Comparison of ENCODE assay signal across 32 mouse cellular contexts in genomic region chr5:18000185-18000584, GRCm38 (mm10). TPM values are rescaled to one million over a fixed set of nuclear protein-coding genes. Genes with fewer than 3 reads are reported as not detected.
A peak's percentile ranks its signal among the peaks of the same experiment; 100 is the strongest.
DNase-seq lines count a peak whose midpoint lies in the region; ATAC-seq lines count a peak whose summit lies in the region.
"Had no signal": no experiment of that assay in that cellular context is flagged by ENCODE, and none has a peak within 500 bp of the region (broad histone marks: within the 10 kb centered on the region; RNA-seq: fewer than 3 reads in every experiment).

No protein-coding gene starts in this region.

- no peak overlapping the region for H3K4me2 ChIP-seq in hindbrain, embryonic 11.5 days (replicated peaks; ENCODE audit: low read depth, low read length)
- no peak overlapping the region for H3K4me2 ChIP-seq in forebrain, embryonic 12.5 days
- H3K4me2 ChIP-seq: heart, embryonic 13.5 days; hindbrain, embryonic 12.5 days; limb, embryonic 15.5 days; liver, embryonic 15.5 days; midbrain, embryonic 12.5 days had no signal

- ATAC-seq in hindbrain, embryonic 11.5 days (ENCODE audit: low FRiP score): no peak
- ATAC-seq in forebrain, embryonic 12.5 days (ENCODE audit: low FRiP score): no peak
- ATAC-seq: CD4-positive, CD25-positive, alpha-beta regulatory T cell, adult 4 months had no signal

- DNase-seq in lung, postnatal 25 days (ENCODE audit: low spot score): peak; percentile 44
- DNase-seq in lung, postnatal 4 days: no peak
- peak; percentile 14 for DNase-seq in Muller cell, postnatal 12 days (ENCODE audit: inconsistent ontology term)
- DNase-seq in fibroblast of lung, adult 2 months (ENCODE audit: low read depth): peak; percentile 7
- no peak for DNase-seq in left cerebral cortex, postnatal 36 days (ENCODE audit: low spot score in 2 of 2)
- DNase-seq in hindbrain, embryonic 11.5 days (ENCODE audit: low spot score): no peak
- DNase-seq: adrenal gland, postnatal 14 days; cerebellum, postnatal 10 days; heart, postnatal 14 days; kidney, adult 18-20 months; kidney, postnatal 4 days; left cerebral cortex, postnatal 4 days; lung, postnatal 10 days; thymus, adult 18-20 months; thymus, postnatal 36 days had no signal

- no peak overlapping the region for H3K27ac ChIP-seq in hindbrain, embryonic 11.5 days (ENCODE audit: low read depth, low read length)
- no peak overlapping the region for H3K27ac ChIP-seq in forebrain, embryonic 12.5 days
- H3K27ac ChIP-seq: heart, embryonic 13.5 days; hindbrain, embryonic 12.5 days; left cerebral cortex, adult 2 months; limb, embryonic 15.5 days; liver, embryonic 15.5 days; midbrain, embryonic 12.5 days had no signal

- H3K9me3 ChIP-seq in hindbrain, embryonic 11.5 days (ENCODE audit: control insufficient read depth, low read length): no peaks in the 10 kb centered on the region
- H3K9me3 ChIP-seq in forebrain, embryonic 12.5 days: no peaks in the 10 kb centered on the region
- H3K9me3 ChIP-seq: heart, embryonic 13.5 days; hindbrain, embryonic 12.5 days; limb, embryonic 15.5 days; liver, embryonic 15.5 days; midbrain, embryonic 12.5 days had no signal

- H3K4me3 ChIP-seq in hindbrain, embryonic 11.5 days (ENCODE audit: low read depth, low read length): no peak overlapping the region
- no peak overlapping the region for H3K4me3 ChIP-seq in forebrain, embryonic 12.5 days (replicated peaks)
- H3K4me3 ChIP-seq: heart, embryonic 13.5 days; hindbrain, embryonic 12.5 days; left cerebral cortex, adult 2 months; limb, embryonic 15.5 days; liver, embryonic 15.5 days; midbrain, embryonic 12.5 days had no signal

- no peaks in the 10 kb centered on the region for H3K36me3 ChIP-seq in hindbrain, embryonic 11.5 days (ENCODE audit: control insufficient read depth, insufficient read depth, low read length)
- H3K36me3 ChIP-seq in forebrain, embryonic 12.5 days (replicated peaks): no peaks in the 10 kb centered on the region
- H3K36me3 ChIP-seq: heart, embryonic 13.5 days; hindbrain, embryonic 12.5 days; limb, embryonic 15.5 days; liver, embryonic 15.5 days; midbrain, embryonic 12.5 days had no signal

- H3K9ac ChIP-seq in hindbrain, embryonic 11.5 days (ENCODE audit: low read depth, low read length): no peak overlapping the region
- H3K9ac ChIP-seq in forebrain, embryonic 12.5 days: no peak overlapping the region
- H3K9ac ChIP-seq: heart, embryonic 13.5 days; hindbrain, embryonic 12.5 days; limb, embryonic 15.5 days; liver, embryonic 15.5 days; midbrain, embryonic 12.5 days had no signal

- H3K4me1 ChIP-seq in hindbrain, embryonic 11.5 days (replicated peaks; ENCODE audit: control insufficient read depth, insufficient read depth, low read length): no peaks in the 10 kb centered on the region
- no peaks in the 10 kb centered on the region for H3K4me1 ChIP-seq in forebrain, embryonic 12.5 days
- H3K4me1 ChIP-seq: heart, embryonic 13.5 days; hindbrain, embryonic 12.5 days; limb, embryonic 15.5 days; liver, embryonic 15.5 days; midbrain, embryonic 12.5 days had no signal

- no peaks in the 10 kb centered on the region for H3K27me3 ChIP-seq in hindbrain, embryonic 11.5 days (ENCODE audit: control insufficient read depth, insufficient read depth, low read length)
- no peaks in the 10 kb centered on the region for H3K27me3 ChIP-seq in forebrain, embryonic 12.5 days
- H3K27me3 ChIP-seq: heart, embryonic 13.5 days; hindbrain, embryonic 12.5 days; limb, embryonic 15.5 days; liver, embryonic 15.5 days; midbrain, embryonic 12.5 days had no signal

- intact Hi-C loops in left cerebral cortex, postnatal 36 days (cut with DNase I): no loop called here

- 66% methylated on average over 6 of the region's 6 CpGs for WGBS in hindbrain, embryonic 11.5 days
- WGBS in forebrain, embryonic 12.5 days: 62% methylated on average over 6 of the region's 6 CpGs

RNA-seq across cellular contexts. Expression of gene Gnat3, which starts 37.8 kb away (rescaled TPM):
- total RNA-seq in left cerebral cortex, postnatal 36 days (2021): not detected
- polyA plus RNA-seq in hindbrain, embryonic 11.5 days (2014; fragmentation: Nextera tagmentation; extraction: Ambion mirVana): 1.6 and 3.1 TPM in 2 replicates
- not detected in 2 replicates for polyA plus RNA-seq in forebrain, embryonic 12.5 days (2016; fragmentation: Nextera tagmentation; extraction: Ambion mirVana)
- total RNA-seq: adrenal gland, postnatal 14 days; ES-E14; gastrocnemius, adult 18-20 months; layer of hippocampus, postnatal 10 days; left cerebral cortex, adult 2 months; left cerebral cortex, postnatal 4 days; neutrophil, adult 5-6 weeks had no signal
- polyA plus RNA-seq: brain, embryonic 14.5 days; CD4-positive, CD25-positive, alpha-beta regulatory T cell, adult 4 months; forebrain, embryonic 11.5 days; heart, embryonic 13.5 days; kidney, embryonic 16.5 days; limb, embryonic 15.5 days; liver, embryonic 15.5 days; small intestine, adult 2 months; stomach, embryonic 16.5 days had no signal

Comparison
In these comparisons a context has a peak if more than half of its experiments do, and no peak if none do; other contexts are left out.
1. DNase-seq: peak in lung, postnatal 25 days (single experiment), Muller cell, postnatal 12 days (single experiment) and fibroblast of lung, adult 2 months (single experiment); none in lung, postnatal 4 days (0 of 2), left cerebral cortex, postnatal 36 days (0 of 2) and hindbrain, embryonic 11.5 days (single experiment).